Mouse (Mus musculus): Measurements from ENCODE around the gene Rars. TPM values are rescaled to one million over a fixed set of nuclear protein-coding genes. Genes with fewer than 3 reads are reported as not detected.
A peak's percentile ranks its signal among the peaks of the same experiment; 100 is the strongest.

Rars gene
- 72.0 and 73.1 TPM in 2 replicates for polyA plus RNA-seq (2014; fragmentation: Nextera tagmentation; extraction: Ambion mirVana)

GRCm38 (mm10) chr11:35834022-35834760 lies at the start of gene Rars:
TSS of gene Rars (minus strand) at chr11:35834506.
- peak; percentile 78 for ATAC-seq (ENCODE audit: low FRiP score, low TSS enrichment)
- H3K4me3 ChIP-seq (replicated peaks; ENCODE audit: low read depth, low read length): peak within 1 kb of the TSS; percentile 91

GRCm38 (mm10) chr11:35882777-35883176 lies 48.5 kb upstream of the Rars start:
- H3K36me3 ChIP-seq (ENCODE audit: control insufficient read depth, insufficient read depth, low read length): peaks cover 13% of the 10 kb centered on the region
- peaks cover 11% of the 10 kb centered on the region for H3K4me1 ChIP-seq (ENCODE audit: control insufficient read depth, insufficient read depth, low read length)
- ATAC-seq (ENCODE audit: low FRiP score, low TSS enrichment) (no peak), DNase-seq (no peak)
- WGBS: 97% methylated on average over 6 of the region's 6 CpGs
- H3K27ac ChIP-seq (replicated peaks; ENCODE audit: low read depth, low read length): no peak overlapping the region
- no peak overlapping the region for H3K9ac ChIP-seq (replicated peaks; ENCODE audit: low read length)
- H3K9me3 ChIP-seq (ENCODE audit: control insufficient read depth, low read length): no peaks in the 10 kb centered on the region
- H3K4me3 ChIP-seq (replicated peaks; ENCODE audit: low read depth, low read length): no peak overlapping the region
- H3K4me2 ChIP-seq (ENCODE audit: low read length): no peak overlapping the region
- H3K27me3 ChIP-seq (ENCODE audit: control insufficient read depth, insufficient read depth, low read length): no peaks in the 10 kb centered on the region

More at GRCm38 (mm10) chr11:35834022-35834760, at the start of gene Rars:
- peak; percentile 96 for DNase-seq
- H3K27me3 ChIP-seq (ENCODE audit: control insufficient read depth, insufficient read depth, low read length): no peaks in the 10 kb centered on the region
- peaks cover 9% of the 10 kb centered on the region for H3K4me1 ChIP-seq (ENCODE audit: control insufficient read depth, insufficient read depth, low read length)
- H3K9me3 ChIP-seq (ENCODE audit: control insufficient read depth, low read length): no peaks in the 10 kb centered on the region
- H3K36me3 ChIP-seq (ENCODE audit: control insufficient read depth, insufficient read depth, low read length): peaks cover 32% of the 10 kb centered on the region
- H3K9ac ChIP-seq (replicated peaks; ENCODE audit: low read length): peak within 1 kb of the TSS; percentile 77
- H3K27ac ChIP-seq (replicated peaks; ENCODE audit: low read depth, low read length): 0 out of 2 replicates have a peak within 1 kb of the TSS, but pooled peaks have one; percentile 45
- WGBS: 3% methylated on average over 46 of the region's 46 CpGs
- H3K4me2 ChIP-seq (ENCODE audit: low read length): peak within 1 kb of the TSS; percentile 88

GRCm38 (mm10) chr11:35878559-35878897 lies 44.2 kb upstream of the Rars start:
- Histone ChIP-seq H3K4me3 (replicated peaks; ENCODE audit: low read depth, low read length) (no peak overlapping the region), H3K4me2 (ENCODE audit: low read length) (no peak overlapping the region), H3K27ac (replicated peaks; ENCODE audit: low read depth, low read length) (0 out of 2 replicates have a peak overlapping the region, but pooled peaks have one; percentile 6), H3K9ac (replicated peaks; ENCODE audit: low read length) (no peak overlapping the region), H3K27me3 (ENCODE audit: control insufficient read depth, insufficient read depth, low read length) (no peaks in the 10 kb centered on the region), H3K36me3 (ENCODE audit: control insufficient read depth, insufficient read depth, low read length) (peaks cover 10% of the 10 kb centered on the region), H3K4me1 (ENCODE audit: control insufficient read depth, insufficient read depth, low read length) (peaks cover 31% of the 10 kb centered on the region), H3K9me3 (ENCODE audit: control insufficient read depth, low read length) (no peaks in the 10 kb centered on the region)
- no peak for DNase-seq
- no peak for ATAC-seq (ENCODE audit: low FRiP score, low TSS enrichment)
- WGBS: 45% methylated on average over 4 of the region's 4 CpGs

GRCm38 (mm10) chr11:35877651-35878558 lies 43.6 kb upstream of the Rars start:
- H3K9ac ChIP-seq (replicated peaks; ENCODE audit: low read length): no peak overlapping the region
- ATAC-seq (ENCODE audit: low FRiP score, low TSS enrichment): peak; percentile 55
- DNase-seq: no peak

GRCm38 (mm10) chr11:35873624-35874244 lies 39.4 kb upstream of the Rars start:
- Histone ChIP-seq H3K9ac (replicated peaks; ENCODE audit: low read length) (0 out of 2 replicates have a peak overlapping the region, but pooled peaks have one; percentile 16), H3K4me1 (ENCODE audit: control insufficient read depth, insufficient read depth, low read length) (peaks cover 32% of the 10 kb centered on the region), H3K27ac (replicated peaks; ENCODE audit: low read depth, low read length) (peak overlapping the region; percentile 34), H3K27me3 (ENCODE audit: control insufficient read depth, insufficient read depth, low read length) (no peaks in the 10 kb centered on the region), H3K36me3 (ENCODE audit: control insufficient read depth, insufficient read depth, low read length) (0 out of 2 replicates have a peak, but pooled peaks cover 5% of the 10 kb centered on the region), H3K9me3 (ENCODE audit: control insufficient read depth, low read length) (no peaks in the 10 kb centered on the region), H3K4me3 (replicated peaks; ENCODE audit: low read depth, low read length) (peak overlapping the region; percentile 7; the same call in 1 of the 2 replicates), H3K4me2 (ENCODE audit: low read length) (peak overlapping the region; percentile 43)
- 9% methylated on average over 21 of the region's 21 CpGs for WGBS
- peak; percentile 72; the same call in 1 of the 2 replicates for ATAC-seq (ENCODE audit: low FRiP score, low TSS enrichment)
- DNase-seq: peak; percentile 80

More at GRCm38 (mm10) chr11:35877651-35878558, 43.6 kb upstream of the Rars start:
- WGBS: 47% methylated on average over 14 of the region's 14 CpGs
- no peak overlapping the region for H3K4me3 ChIP-seq (replicated peaks; ENCODE audit: low read depth, low read length)
- no peaks in the 10 kb centered on the region for H3K27me3 ChIP-seq (ENCODE audit: control insufficient read depth, insufficient read depth, low read length)
- H3K9me3 ChIP-seq (ENCODE audit: control insufficient read depth, low read length): no peaks in the 10 kb centered on the region
- no peak overlapping the region for H3K4me2 ChIP-seq (ENCODE audit: low read length)
- H3K4me1 ChIP-seq (ENCODE audit: control insufficient read depth, insufficient read depth, low read length): peaks cover 33% of the 10 kb centered on the region
- peaks cover 6% of the 10 kb centered on the region for H3K36me3 ChIP-seq (ENCODE audit: control insufficient read depth, insufficient read depth, low read length)
- H3K27ac ChIP-seq (replicated peaks; ENCODE audit: low read depth, low read length): peak overlapping the region; percentile 27

- ATAC-seq (ENCODE audit: low FRiP score, low TSS enrichment): no peak
- H3K4me3 ChIP-seq (replicated peaks; ENCODE audit: low read depth, low read length): no peak overlapping the region
- DNase-seq: no peak
- 95% methylated on average over 9 of the region's 9 CpGs for WGBS
- H3K4me1 ChIP-seq (ENCODE audit: control insufficient read depth, insufficient read depth, low read length): peaks cover 23% of the 10 kb centered on the region
- H3K9ac ChIP-seq (replicated peaks; ENCODE audit: low read length): no peak overlapping the region
- H3K4me2 ChIP-seq (ENCODE audit: low read length): no peak overlapping the region
- no peaks in the 10 kb centered on the region for H3K27me3 ChIP-seq (ENCODE audit: control insufficient read depth, insufficient read depth, low read length)
- 0 out of 2 replicates have a peak, but pooled peaks cover 8% of the 10 kb centered on the region for H3K36me3 ChIP-seq (ENCODE audit: control insufficient read depth, insufficient read depth, low read length)
- no peaks in the 10 kb centered on the region for H3K9me3 ChIP-seq (ENCODE audit: control insufficient read depth, low read length)
- no peak overlapping the region for H3K27ac ChIP-seq (replicated peaks; ENCODE audit: low read depth, low read length)
Measured at GRCm38 (mm10) chr11:35870961-35871360, 36.7 kb upstream of the Rars start.

GRCm38 (mm10) chr11:35866140-35866539 lies 31.8 kb upstream of the Rars start:
- H3K4me2 ChIP-seq (ENCODE audit: low read length): no peak overlapping the region
- H3K9me3 ChIP-seq (ENCODE audit: control insufficient read depth, low read length): no peaks in the 10 kb centered on the region
- 24% methylated on average over 7 of the region's 7 CpGs for WGBS
- H3K27me3 ChIP-seq (ENCODE audit: control insufficient read depth, insufficient read depth, low read length): no peaks in the 10 kb centered on the region
- H3K27ac ChIP-seq (replicated peaks; ENCODE audit: low read depth, low read length): peak overlapping the region; percentile 89
- no peak overlapping the region for H3K9ac ChIP-seq (replicated peaks; ENCODE audit: low read length)
- H3K36me3 ChIP-seq (ENCODE audit: control insufficient read depth, insufficient read depth, low read length): 0 out of 2 replicates have a peak, but pooled peaks cover 8% of the 10 kb centered on the region
- no peak overlapping the region for H3K4me3 ChIP-seq (replicated peaks; ENCODE audit: low read depth, low read length)
- peak; percentile 55 for DNase-seq
- no peak for ATAC-seq (ENCODE audit: low FRiP score, low TSS enrichment)
- peaks cover 29% of the 10 kb centered on the region for H3K4me1 ChIP-seq (ENCODE audit: control insufficient read depth, insufficient read depth, low read length)

- no peak overlapping the region for H3K4me3 ChIP-seq (replicated peaks; ENCODE audit: low read depth, low read length)
- peaks cover 29% of the 10 kb centered on the region for H3K4me1 ChIP-seq (ENCODE audit: control insufficient read depth, insufficient read depth, low read length)
- ATAC-seq (ENCODE audit: low FRiP score, low TSS enrichment): peak; percentile 89
- peak; percentile 93 for DNase-seq
- no peaks in the 10 kb centered on the region for H3K27me3 ChIP-seq (ENCODE audit: control insufficient read depth, insufficient read depth, low read length)
- H3K4me2 ChIP-seq (ENCODE audit: low read length): peak overlapping the region; percentile 44
- H3K9me3 ChIP-seq (ENCODE audit: control insufficient read depth, low read length): no peaks in the 10 kb centered on the region
- peak overlapping the region; percentile 17; the same call in 1 of the 2 replicates for H3K9ac ChIP-seq (replicated peaks; ENCODE audit: low read length)
- 5% methylated on average over 9 of the region's 9 CpGs for WGBS
- peak overlapping the region; percentile 89 for H3K27ac ChIP-seq (replicated peaks; ENCODE audit: low read depth, low read length)
- H3K36me3 ChIP-seq (ENCODE audit: control insufficient read depth, insufficient read depth, low read length): peaks cover 8% of the 10 kb centered on the region; the same call in 1 of the 2 replicates
Measured at GRCm38 (mm10) chr11:35864981-35865604, 30.8 kb upstream of the Rars start.
